Mouse (Mus musculus): ENCODE measurements at regions not wholly inside any gene's neighbourhood (a gene's known extent, or its start where the extent isn't known, plus 50 kb on each side); places are given as distances from the start of the nearest gene placed in this dataset.

- no peak for TF ChIP-seq SRF (IDR thresholded peaks at IDR 0.05; ENCODE audit: control insufficient read depth, insufficient read length, low read depth)
- no peak for TF ChIP-seq POLR2A (IDR thresholded peaks at IDR 0.05; ENCODE audit: insufficient read length, low read depth)
- no peak for TF ChIP-seq POLR2AphosphoS2 (IDR thresholded peaks at IDR 0.05; ENCODE audit: insufficient read length, low read depth)
- no peak for TF ChIP-seq MAX (IDR thresholded peaks at IDR 0.05; ENCODE audit: low read depth)
- TF ChIP-seq USF1 (IDR thresholded peaks at IDR 0.05; ENCODE audit: low read depth): no peak
- no peak for TF ChIP-seq MYOD1 (IDR thresholded peaks at IDR 0.05; ENCODE audit: control insufficient read depth in 1 of 3, insufficient read length in 2 of 3, low read depth in 2 of 3)
- TF ChIP-seq CEBPB (IDR thresholded peaks at IDR 0.05; ENCODE audit: insufficient read depth, poor library complexity, severe bottlenecking): no peak
These were observed 525.7 kb upstream of the Sox9 start for GRCm38 (mm10) chr11:112256326-112256725.
